Mouse (Mus musculus) stomach, embryonic 14.5 days (tissue): ENCODE data around the gene Ppp4c. TPM values are rescaled to one million over a fixed set of nuclear protein-coding genes. Genes with fewer than 3 reads are reported as not detected.

Experiments
- ATAC-seq: fragments of 200-750 bp; cut with Nextera tagmentation; 2 replicates; pipeline ENCODE4 v1.8.0; 2017; ENCODE audit warnings: low read depth, moderate TSS enrichment; ENCODE audit not compliant: insufficient number of reproducible peaks, insufficient read depth, low FRiP score
- H3K27ac ChIP-seq: fragments of 300-500 bp; sonication (generic); 2 replicates; pipeline ENCODE4 v1.5.1; 2014; ENCODE audit warnings: mild to moderate bottlenecking, low read length, moderate library complexity, mixed read lengths
- H3K27me3 ChIP-seq: fragments of 300-500 bp; sonication (generic); 2 replicates; pipeline ENCODE4 v1.6.1; 2014; ENCODE audit warnings: low read length, control low read depth, mixed read lengths; ENCODE audit not compliant: control insufficient read depth, insufficient read depth
- H3K36me3 ChIP-seq: fragments of 300-500 bp; sonication (generic); 2 replicates; pipeline ENCODE4 v1.6.1; 2014; ENCODE audit warnings: mild to moderate bottlenecking, control low read depth, low read length, moderate library complexity, mixed read lengths; ENCODE audit not compliant: control insufficient read depth, insufficient read depth
- H3K4me1 ChIP-seq: fragments of 300-500 bp; sonication (generic); 2 replicates; pipeline ENCODE4 v1.6.1; 2014; ENCODE audit warnings: low read length, control low read depth, mixed read lengths; ENCODE audit not compliant: control insufficient read depth, insufficient read depth
- H3K4me2 ChIP-seq: fragments of 300-500 bp; sonication (generic); replicated peaks from 2 replicates; pipeline ENCODE4 v1.6.1; 2014; ENCODE audit warnings: low read depth, low read length, control low read depth
- H3K4me3 ChIP-seq: fragments of 300-500 bp; sonication (generic); 2 replicates; pipeline ENCODE4 v1.5.1; 2014; ENCODE audit warnings: low read depth, low read length, control low read depth
- H3K9ac ChIP-seq: fragments of 300-500 bp; sonication (generic); replicated peaks from 2 replicates; pipeline ENCODE4 v1.6.1; 2014; ENCODE audit warnings: low read depth, mild to moderate bottlenecking, control low read depth, low read length, moderate library complexity, mixed read lengths
- H3K9me3 ChIP-seq: fragments of 300-500 bp; sonication (generic); 2 replicates; pipeline ENCODE4 v1.6.1; 2016; ENCODE audit warnings: low read depth, low read length, control low read depth; ENCODE audit not compliant: control insufficient read depth
- WGBS: fragments of 180-500 bp; shearing (Covaris S2); extraction: QIAGEN DNeasy Blood & Tissue Kit; methylation state at CpG from one replicate; pipeline ENCODE4 v1.1.7; 2014; 5-methylcytosine and 5-hydroxymethylcytosine counted together
- polyA plus RNA-seq: library from polyadenylated mRNA; unstranded; fragments of >200 nt; fragmentation: Nextera tagmentation; extraction: Ambion mirVana; gene quantifications from 2 replicates; pipeline ENCODE4 v1.2.1, GENCODE M21; 2014

Gene Ppp4c
- polyA plus RNA-seq, 1 experiment from 2014 or later, result 258 TPM

DNA sequence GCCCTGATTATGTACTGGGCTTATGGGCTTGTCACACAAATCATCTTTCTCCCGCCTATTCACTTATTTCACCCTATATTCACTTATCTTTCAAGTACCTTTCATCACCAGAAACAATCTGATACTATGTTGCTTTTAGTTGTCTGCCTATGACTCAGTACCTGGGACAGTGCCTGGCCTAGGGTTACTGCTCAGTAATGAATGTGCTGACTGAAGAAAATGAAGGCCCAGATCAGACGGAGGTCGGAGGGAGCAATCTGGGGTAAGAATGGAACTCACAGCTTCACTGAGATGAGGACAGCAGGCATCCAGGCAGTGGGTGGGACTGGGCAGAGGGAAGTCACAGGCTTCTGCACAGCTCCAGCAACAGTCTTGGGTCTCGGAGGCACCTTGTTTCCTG, 15.1 kb upstream of the Ppp4c start:
- no peak overlapping the region for H3K27ac ChIP-seq
- no peaks in the 10 kb centered on the region for H3K27me3 ChIP-seq
- H3K9ac ChIP-seq, result peak overlapping the region; percentile 67; the same call in 1 of the 2 replicates
- H3K4me1 ChIP-seq, result peaks cover 22% of the 10 kb centered on the region
- peak overlapping the region; percentile 85 for H3K4me2 ChIP-seq
- 63% methylated on average over 4 of the region's 4 CpGs for WGBS
- H3K36me3 ChIP-seq, result no peaks in the 10 kb centered on the region; the same call in 1 of the 2 replicates
- H3K4me3 ChIP-seq, result no peak overlapping the region
- ATAC-seq, result no peak
- H3K9me3 ChIP-seq, result no peaks in the 10 kb centered on the region

DNA sequence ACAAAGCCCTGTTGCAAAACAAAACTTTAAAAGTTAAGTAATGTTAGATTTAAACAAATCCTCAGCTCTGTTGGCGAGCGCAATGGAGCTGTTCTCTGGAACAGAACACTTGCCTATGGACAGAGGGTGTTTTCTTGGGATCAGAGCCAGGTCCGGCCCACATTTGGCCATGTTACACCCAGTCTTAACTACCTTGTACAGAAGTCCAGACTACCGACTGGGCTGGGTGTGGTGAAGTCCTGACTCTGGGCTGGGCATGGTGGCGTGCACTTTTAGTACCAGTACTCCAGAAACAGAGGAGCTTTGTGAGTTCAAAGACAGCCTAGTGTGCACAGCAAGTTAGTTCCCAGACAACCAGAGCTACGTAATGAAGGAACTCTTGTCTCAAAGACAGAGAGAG, 14.7 kb upstream of the Ppp4c start:
- no peak for ATAC-seq
- no peak overlapping the region for H3K27ac ChIP-seq
- WGBS, result 65% methylated on average over 6 of the region's 6 CpGs

DNA sequence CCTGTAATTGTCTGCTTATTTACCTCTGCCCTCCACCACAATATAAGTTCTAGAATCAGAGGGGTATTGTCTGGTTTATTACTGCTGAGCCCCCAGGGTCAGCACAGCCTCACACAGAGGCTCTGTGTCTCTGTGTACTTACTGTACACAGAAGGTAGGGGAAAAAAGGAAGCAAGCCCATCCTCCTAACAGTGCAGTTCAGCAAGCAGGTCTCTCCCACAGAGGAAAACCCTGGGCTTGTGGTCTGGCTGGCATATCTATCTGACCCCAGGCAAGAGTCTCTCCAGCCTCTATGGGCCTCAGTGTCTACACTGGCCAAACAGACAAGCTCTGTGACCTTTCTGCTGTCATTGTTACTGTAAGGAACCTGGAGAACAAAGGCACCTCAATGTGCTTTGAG, 11.5 kb upstream of the Ppp4c start:
- H3K27me3 ChIP-seq, result no peaks in the 10 kb centered on the region
- H3K4me3 ChIP-seq, result no peak overlapping the region
- no peak overlapping the region for H3K4me2 ChIP-seq
- H3K4me1 ChIP-seq, result peaks cover 36% of the 10 kb centered on the region
- H3K9ac ChIP-seq, result 0 out of 2 replicates have a peak overlapping the region, but pooled peaks have one; percentile 21
- no peaks in the 10 kb centered on the region; the same call in 1 of the 2 replicates for H3K36me3 ChIP-seq
- no peak for ATAC-seq
- no peaks in the 10 kb centered on the region for H3K9me3 ChIP-seq
- H3K27ac ChIP-seq, result peak overlapping the region; percentile 58

More for the DNA sequence above, 14.7 kb upstream of the Ppp4c start:
- Histone ChIP-seq H3K9me3 (no peaks in the 10 kb centered on the region), H3K36me3 (no peaks in the 10 kb centered on the region; the same call in 1 of the 2 replicates), H3K4me3 (no peak overlapping the region), H3K27me3 (no peaks in the 10 kb centered on the region), H3K9ac (no peak overlapping the region), H3K4me1 (peaks cover 22% of the 10 kb centered on the region), H3K4me2 (no peak overlapping the region)

DNA sequence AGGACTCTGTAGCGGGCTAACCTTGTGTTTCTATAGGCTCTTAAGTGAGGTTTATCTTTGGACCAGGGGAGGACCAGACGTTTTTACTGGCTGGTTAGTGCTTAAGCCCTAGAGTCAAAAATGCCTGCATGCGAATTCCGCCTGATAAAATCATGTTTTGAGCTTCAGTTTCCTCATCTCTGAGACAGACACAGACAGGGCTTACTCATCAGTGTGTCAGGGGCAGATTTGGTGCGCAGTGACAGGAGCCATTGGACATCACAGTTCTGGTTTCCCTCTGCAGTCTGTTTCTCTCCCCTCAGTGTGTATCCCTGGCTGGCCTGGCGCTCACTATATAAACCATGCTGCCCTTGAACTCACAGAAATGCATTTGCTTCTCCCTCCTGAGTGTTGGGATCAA, 10.9 kb upstream of the Ppp4c start:
- no peaks in the 10 kb centered on the region; the same call in 1 of the 2 replicates for H3K36me3 ChIP-seq
- peak overlapping the region; percentile 58 for H3K27ac ChIP-seq
- no peak for ATAC-seq
- no peak overlapping the region for H3K9ac ChIP-seq
- H3K4me1 ChIP-seq, result peaks cover 32% of the 10 kb centered on the region
- no peak overlapping the region for H3K4me2 ChIP-seq
- H3K4me3 ChIP-seq, result no peak overlapping the region
- WGBS, result 60% methylated on average over 6 of the region's 6 CpGs
- no peaks in the 10 kb centered on the region for H3K27me3 ChIP-seq
- H3K9me3 ChIP-seq, result no peaks in the 10 kb centered on the region

DNA sequence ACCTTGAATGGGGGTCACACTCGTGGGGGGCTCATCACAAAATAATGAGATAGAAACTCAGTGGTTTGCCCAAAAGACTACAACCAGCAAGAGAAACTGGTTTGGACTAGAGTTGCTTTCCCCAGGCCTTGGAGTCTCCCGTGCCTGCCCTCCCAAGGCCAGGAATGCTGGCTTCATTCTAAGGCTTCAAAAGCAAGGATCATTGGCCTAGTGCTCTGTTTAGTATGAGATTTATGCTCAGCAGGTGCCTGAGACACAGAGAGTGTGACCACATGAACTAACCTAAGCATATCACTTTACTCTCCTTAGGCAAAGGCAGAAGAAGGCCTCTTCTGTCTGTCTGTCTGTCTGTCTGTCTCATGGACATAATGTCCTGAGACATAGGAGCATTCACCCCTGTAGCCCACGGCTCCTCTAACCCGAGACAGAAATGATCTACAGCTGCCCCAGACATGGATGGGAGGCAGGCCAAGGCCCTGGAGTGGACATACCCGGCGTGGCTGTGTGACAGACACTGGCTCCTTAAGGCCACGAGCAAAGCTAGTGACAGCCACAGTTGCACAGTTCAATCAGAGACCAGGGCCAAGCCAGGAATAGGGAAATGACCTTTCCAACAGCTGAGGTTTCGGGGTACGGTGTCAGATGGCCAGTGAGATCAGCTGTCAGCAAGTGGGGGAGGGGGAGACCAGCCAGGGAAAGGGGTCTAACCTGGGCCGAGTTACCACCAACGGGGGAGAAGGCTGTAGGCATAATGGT, 10.0 kb upstream of the Ppp4c start:
- H3K9ac ChIP-seq, result no peak overlapping the region
- H3K4me2 ChIP-seq, result no peak overlapping the region
- H3K4me3 ChIP-seq, result no peak overlapping the region
- 71% methylated on average over 11 of the region's 11 CpGs for WGBS
- ATAC-seq, result no peak
- no peaks in the 10 kb centered on the region for H3K27me3 ChIP-seq
- peaks cover 2% of the 10 kb centered on the region; the same call in 1 of the 2 replicates for H3K36me3 ChIP-seq
- peaks cover 29% of the 10 kb centered on the region for H3K4me1 ChIP-seq
- H3K27ac ChIP-seq, result peak overlapping the region; percentile 39; the same call in 1 of the 2 replicates
- H3K9me3 ChIP-seq, result no peaks in the 10 kb centered on the region

DNA sequence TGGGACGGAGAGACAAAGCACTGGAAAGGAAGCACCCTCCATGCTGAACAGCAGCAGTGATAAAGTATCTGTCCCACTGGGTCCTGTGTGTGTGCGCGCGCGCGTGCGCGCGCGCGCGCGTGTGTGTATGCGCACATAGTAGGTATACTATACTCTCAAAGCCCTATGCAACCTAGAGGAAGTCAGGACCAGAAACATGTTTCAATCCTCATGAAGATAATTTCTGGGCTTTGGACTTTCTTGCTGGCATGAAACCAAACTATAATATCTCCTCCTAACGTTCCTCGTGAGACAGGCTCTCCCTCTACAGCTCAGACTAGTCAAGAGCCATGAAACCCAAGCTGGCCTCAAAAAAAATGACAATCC, 8.7 kb upstream of the Ppp4c start:
- Histone ChIP-seq H3K4me3 (no peak overlapping the region), H3K4me1 (peaks cover 32% of the 10 kb centered on the region), H3K36me3 (peaks cover 14% of the 10 kb centered on the region), H3K27me3 (no peaks in the 10 kb centered on the region), H3K27ac (no peak overlapping the region), H3K9ac (no peak overlapping the region), H3K4me2 (no peak overlapping the region), H3K9me3 (no peaks in the 10 kb centered on the region)
- no peak for ATAC-seq
- WGBS, result 91% methylated on average over 16 of the region's 16 CpGs

DNA sequence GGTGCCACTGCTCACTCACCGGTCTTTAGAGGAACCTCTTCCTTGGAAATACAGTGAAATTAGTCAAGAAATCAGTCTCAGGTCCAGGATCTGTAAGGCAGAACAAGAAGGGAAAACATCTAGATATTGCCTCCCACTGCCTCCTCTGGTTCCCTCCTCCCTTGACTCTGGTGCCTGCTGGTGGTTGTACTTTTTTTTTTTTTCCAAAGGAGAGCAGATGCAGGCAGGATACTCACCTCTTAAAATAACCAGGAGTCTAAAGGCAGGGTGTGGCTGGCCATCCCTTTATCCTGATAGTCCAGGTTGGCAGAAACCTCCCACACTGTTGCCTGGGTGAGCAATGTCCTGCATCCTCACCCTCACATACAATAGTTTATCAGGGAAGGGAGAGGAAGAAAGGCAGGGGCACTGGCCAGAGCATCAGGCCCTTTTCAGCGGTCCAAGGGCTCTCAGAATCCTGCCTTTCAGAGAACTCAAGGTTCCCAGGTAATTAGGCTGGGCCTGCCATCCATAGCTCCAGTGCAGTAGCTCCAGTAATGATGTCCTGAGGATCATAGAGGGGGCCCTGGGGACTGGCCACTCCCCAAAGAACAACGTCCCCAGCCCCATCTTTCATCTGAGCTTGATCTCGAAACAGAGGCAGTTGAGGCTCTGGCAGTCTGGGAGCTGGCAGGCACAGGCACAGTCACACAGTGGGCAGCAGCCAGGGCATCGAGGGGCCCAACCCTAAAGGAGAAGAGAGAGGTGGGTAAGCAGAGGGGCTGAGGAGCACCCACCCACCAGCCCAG, 8.2 kb upstream of the Ppp4c start:
- peak overlapping the region; percentile 98 for H3K27ac ChIP-seq
- H3K9me3 ChIP-seq, result no peaks in the 10 kb centered on the region
- WGBS, result 51% methylated on average over 5 of the region's 5 CpGs
- H3K27me3 ChIP-seq, result no peaks in the 10 kb centered on the region
- H3K4me3 ChIP-seq, result peak overlapping the region; percentile 80
- H3K4me2 ChIP-seq, result peak overlapping the region; percentile 79
- H3K4me1 ChIP-seq, result peaks cover 32% of the 10 kb centered on the region
- peaks cover 19% of the 10 kb centered on the region for H3K36me3 ChIP-seq
- no peak for ATAC-seq
- peak overlapping the region; percentile 41 for H3K9ac ChIP-seq

DNA sequence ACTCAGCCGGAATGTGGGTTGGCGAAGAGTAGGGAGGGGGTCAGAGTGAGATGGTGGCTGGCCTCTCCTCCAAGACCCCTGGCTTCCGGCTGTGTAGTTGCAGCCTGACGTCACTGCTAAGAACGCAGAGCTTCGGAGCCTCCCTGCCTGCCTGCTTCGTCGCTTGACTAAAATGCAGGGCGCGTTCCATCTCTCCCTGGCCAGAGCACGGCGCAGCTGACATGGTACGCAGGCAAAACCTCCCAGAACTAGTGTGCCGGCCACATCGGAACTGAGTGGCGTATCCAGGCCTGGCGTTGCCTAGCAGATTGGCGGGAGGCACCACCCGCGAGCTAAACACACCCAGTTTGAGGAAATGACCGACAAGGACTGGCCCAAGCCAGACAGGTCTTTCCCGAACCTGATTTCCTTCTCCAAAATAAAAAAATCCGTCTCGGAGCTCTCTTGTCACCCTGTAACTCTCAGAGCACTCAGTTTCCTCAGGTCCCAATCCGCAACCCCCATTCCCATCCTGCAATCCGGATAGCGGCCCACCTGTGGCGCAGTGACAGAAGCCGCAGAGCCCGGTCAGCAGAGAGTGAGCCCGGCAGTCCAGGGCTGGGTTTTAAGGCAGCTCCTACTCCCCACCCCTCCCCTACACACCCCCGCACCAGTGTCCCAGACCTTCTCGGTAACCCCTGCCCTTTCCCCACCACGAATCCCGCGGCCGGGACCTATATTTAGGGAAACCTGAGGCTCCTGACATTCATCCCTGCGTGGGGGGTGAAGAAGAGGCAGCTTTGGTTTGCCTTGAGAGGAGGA, 7.4 kb upstream of the Ppp4c start:
- H3K27ac ChIP-seq, result peak overlapping the region; percentile 98
- peak overlapping the region; percentile 41 for H3K9ac ChIP-seq
- peaks cover 27% of the 10 kb centered on the region for H3K36me3 ChIP-seq
- peak overlapping the region; percentile 79 for H3K4me2 ChIP-seq
- peaks cover 32% of the 10 kb centered on the region for H3K4me1 ChIP-seq
- H3K4me3 ChIP-seq, result peak overlapping the region; percentile 80
- 1% methylated on average over 36 of the region's 38 CpGs for WGBS
- H3K27me3 ChIP-seq, result no peaks in the 10 kb centered on the region
- ATAC-seq, result peak; percentile 87
- H3K9me3 ChIP-seq, result no peaks in the 10 kb centered on the region
